Mouse (Mus musculus) brain, embryonic 18.5 days (tissue): Measurements from ENCODE around the gene Polg.

Source experiments
- DNase-seq: peaks from one replicate; pipeline ENCODE4 v3.0.0-alpha.2; 2012; ENCODE audit warnings: low read depth, low spot score

Gene Polg

GRCm38 (mm10) chr7:79502152-79503102 is 36.3 kb upstream of the Polg start:
- DNase-seq = no peak

GRCm38 (mm10) chr7:79501581-79502031 is 35.4 kb upstream of the Polg start:
- DNase-seq = no peak

GRCm38 (mm10) chr7:79500681-79501306 is 34.6 kb upstream of the Polg start:
- DNase-seq = no peak

GRCm38 (mm10) chr7:79499596-79500570 is 33.7 kb upstream of the Polg start:
- no peak for DNase-seq

GRCm38 (mm10) chr7:79498965-79499595 is 32.9 kb upstream of the Polg start:
- no peak for DNase-seq

GRCm38 (mm10) chr7:79498356-79498755 is 32.2 kb upstream of the Polg start:
- DNase-seq = no peak

GRCm38 (mm10) chr7:79497701-79498115 is 31.5 kb upstream of the Polg start:
- DNase-seq = no peak

- no peak for DNase-seq
Observed at GRCm38 (mm10) chr7:79496816-79497328, 30.7 kb upstream of the Polg start.

GRCm38 (mm10) chr7:79495988-79496815 is 30.0 kb upstream of the Polg start:
- DNase-seq = no peak

- no peak for DNase-seq
Observed at GRCm38 (mm10) chr7:79493915-79494314, 27.8 kb upstream of the Polg start.

GRCm38 (mm10) chr7:79486528-79486927 is 20.4 kb upstream of the Polg start:
- DNase-seq = no peak

GRCm38 (mm10) chr7:79474831-79475399 is 8.8 kb upstream of the Polg start:
- no peak for DNase-seq

GRCm38 (mm10) chr7:79473496-79474194 is 7.5 kb upstream of the Polg start:
- DNase-seq = no peak

GRCm38 (mm10) chr7:79472792-79473191 is 6.6 kb upstream of the Polg start:
- DNase-seq = no peak

GRCm38 (mm10) chr7:79471436-79471835 is 5.3 kb upstream of the Polg start:
- no peak for DNase-seq

- DNase-seq = no peak
Observed at GRCm38 (mm10) chr7:79470718-79471117, 4.6 kb upstream of the Polg start.

- DNase-seq = no peak
Observed at GRCm38 (mm10) chr7:79469766-79470165, 3.6 kb upstream of the Polg start.

- DNase-seq = no peak
Observed at GRCm38 (mm10) chr7:79468994-79469393, 2.8 kb upstream of the Polg start.

GRCm38 (mm10) chr7:79467951-79468350 is 1.8 kb upstream of the Polg start:
- DNase-seq = no peak
